Mouse (Mus musculus) lung, postnatal 0 days (tissue): ENCODE data around the gene Gm37240.

ENCODE experiments used
- CTCF ChIP-seq: IDR thresholded peaks from 2 replicates; pipeline ENCODE4 v1.5.1; 2016; ENCODE audit warnings: antibody characterized with exemption, mild to moderate bottlenecking
- EP300 ChIP-seq: IDR thresholded peaks from 2 replicates; pipeline ENCODE4 v1.6.1; 2016; ENCODE audit warnings: antibody characterized with exemption, mild to moderate bottlenecking, control low read depth

DNA sequence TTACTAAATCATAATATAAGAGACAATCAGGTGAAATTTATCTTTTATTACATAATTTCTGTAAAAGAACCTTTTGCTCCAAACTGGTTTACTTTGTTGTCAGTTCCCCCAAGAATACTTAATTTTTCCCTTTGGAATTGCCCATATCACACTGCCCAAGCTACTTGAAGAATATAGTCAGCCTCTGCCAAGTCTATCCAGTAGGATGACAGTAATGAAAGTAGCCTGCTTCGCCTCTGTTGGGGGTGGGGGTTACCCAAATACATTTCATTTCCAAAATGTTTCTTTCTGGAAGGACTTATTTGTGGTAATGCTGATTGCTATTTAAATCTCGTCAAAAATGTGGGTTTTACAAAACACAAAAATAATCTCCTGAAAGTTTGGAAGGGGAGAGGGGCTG lies 935.6 kb downstream of the Gm37240 start:
- no peak for TF ChIP-seq EP300
- no peak for TF ChIP-seq CTCF
